Mouse (Mus musculus): ENCODE data around the gene Arhgef28. TPM values are rescaled to one million over a fixed set of nuclear protein-coding genes. Genes with fewer than 3 reads are reported as not detected.
"Not testable (repeated sequence)": the region's sequence is repeated elsewhere in the genome, so short reads cannot be mapped to it uniquely, and the experiment has no call there.

The Arhgef28 gene
- polyA plus RNA-seq, 1 experiment from 2014 or later: 5.9 TPM

- 82% methylated on average over 7 of the region's 7 CpGs for WGBS
- Histone ChIP-seq H3K4me3 (no peak overlapping the region), H3K9me3 (no peaks in the 10 kb centered on the region), H3K4me1 (peaks cover 21% of the 10 kb centered on the region), H3K27me3 (ENCODE audit: poor library complexity, severe bottlenecking) (no peaks in the 10 kb centered on the region), H3K27ac (no peak overlapping the region), H3K36me3 (replicated peaks) (no peaks in the 10 kb centered on the region)
- no peak for DNase-seq (ENCODE audit: extremely low spot score, low spot score)
Measured at GRCm38 (mm10) chr13:98117566-98118254, 88.5 kb downstream of the Arhgef28 start.

- no peaks in the 10 kb centered on the region for H3K9me3 ChIP-seq
- peaks cover 24% of the 10 kb centered on the region for H3K4me1 ChIP-seq
- 77% methylated on average over 6 of the region's 6 CpGs for WGBS
- 0 out of 2 replicates have a peak overlapping the region, but pooled peaks have one; percentile 44 for H3K27ac ChIP-seq
- no peak overlapping the region for H3K4me3 ChIP-seq
- H3K27me3 ChIP-seq (ENCODE audit: poor library complexity, severe bottlenecking): no peaks in the 10 kb centered on the region
- no peak for DNase-seq (ENCODE audit: extremely low spot score, low spot score)
- H3K36me3 ChIP-seq (replicated peaks): no peaks in the 10 kb centered on the region
Measured at GRCm38 (mm10) chr13:98115650-98116049, 90.6 kb downstream of the Arhgef28 start.

DNA sequence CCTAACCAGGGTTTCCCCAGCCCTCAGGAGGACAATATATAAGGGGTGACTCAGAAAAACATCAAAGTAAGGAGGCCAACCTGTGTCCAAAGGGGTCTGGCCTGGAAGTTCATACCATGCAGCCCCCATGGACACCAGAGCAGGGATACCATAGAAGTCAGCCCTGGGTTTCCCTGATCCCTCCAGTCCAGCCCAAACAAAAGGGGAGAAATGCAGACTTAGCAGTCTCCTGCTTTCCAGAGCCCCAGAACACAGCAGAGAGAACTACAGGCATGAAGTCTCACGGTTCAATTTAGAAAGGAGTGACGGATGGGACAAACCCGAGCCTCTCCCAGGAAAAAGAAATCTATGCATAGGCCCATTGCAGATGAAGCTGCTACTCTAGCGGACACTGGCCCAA, 91.2 kb downstream of the Arhgef28 start:
- no peak for DNase-seq (ENCODE audit: extremely low spot score, low spot score)
- Histone ChIP-seq H3K27ac (no peak overlapping the region), H3K9me3 (no peaks in the 10 kb centered on the region), H3K4me1 (peaks cover 18% of the 10 kb centered on the region), H3K36me3 (replicated peaks) (no peaks in the 10 kb centered on the region), H3K4me3 (no peak overlapping the region), H3K27me3 (ENCODE audit: poor library complexity, severe bottlenecking) (no peaks in the 10 kb centered on the region)
- WGBS: 93% methylated on average over 4 of the region's 4 CpGs

GRCm38 (mm10) chr13:98112812-98113503, 93.3 kb downstream of the Arhgef28 start:
- Histone ChIP-seq H3K9me3 (no peaks in the 10 kb centered on the region), H3K4me3 (no peak overlapping the region), H3K36me3 (replicated peaks) (no peaks in the 10 kb centered on the region), H3K4me1 (peaks cover 16% of the 10 kb centered on the region), H3K27ac (no peak overlapping the region), H3K27me3 (ENCODE audit: poor library complexity, severe bottlenecking) (no peaks in the 10 kb centered on the region)
- no peak for DNase-seq (ENCODE audit: extremely low spot score, low spot score)
- 76% methylated on average over 7 of the region's 7 CpGs for WGBS

- H3K4me1 ChIP-seq: peaks cover 9% of the 10 kb centered on the region; the same call in 1 of the 2 replicates
- no peaks in the 10 kb centered on the region for H3K27me3 ChIP-seq (ENCODE audit: poor library complexity, severe bottlenecking)
- DNase-seq (ENCODE audit: extremely low spot score, low spot score): no peak
- H3K9me3 ChIP-seq: peaks cover 2% of the 10 kb centered on the region; the same call in 1 of the 2 replicates
- 81% methylated on average over 5 of the region's 5 CpGs for WGBS
- H3K27ac ChIP-seq: no peak overlapping the region
- H3K36me3 ChIP-seq (replicated peaks): no peaks in the 10 kb centered on the region
- no peak overlapping the region for H3K4me3 ChIP-seq
Measured at GRCm38 (mm10) chr13:98111531-98111930, 94.7 kb downstream of the Arhgef28 start.

DNA sequence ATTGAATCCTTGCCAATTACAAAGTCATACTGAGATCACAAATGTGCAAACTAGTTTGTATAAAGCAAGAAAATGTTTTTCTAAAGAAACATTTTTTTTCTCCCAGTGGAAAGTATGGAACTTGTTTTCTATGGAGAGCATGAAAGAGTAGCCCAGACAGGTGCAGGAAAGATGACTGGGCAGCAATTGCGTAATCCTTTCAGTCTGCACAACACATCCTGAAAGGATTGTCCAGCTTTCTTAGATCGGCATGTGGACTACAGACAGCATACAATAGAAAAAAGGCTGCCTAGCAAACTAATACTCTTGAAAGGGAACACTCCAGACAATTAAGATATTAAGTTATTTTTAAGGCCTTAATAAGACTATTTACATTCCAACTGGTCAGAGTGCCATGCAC, 95.2 kb downstream of the Arhgef28 start:
- 80% methylated on average over 2 of the region's 2 CpGs for WGBS
- DNase-seq (ENCODE audit: extremely low spot score, low spot score): no peak
- no peak overlapping the region for H3K4me3 ChIP-seq
- no peaks in the 10 kb centered on the region for H3K36me3 ChIP-seq (replicated peaks)
- no peaks in the 10 kb centered on the region for H3K27me3 ChIP-seq (ENCODE audit: poor library complexity, severe bottlenecking)
- no peak overlapping the region for H3K27ac ChIP-seq
- peaks cover 4% of the 10 kb centered on the region; the same call in 1 of the 2 replicates for H3K9me3 ChIP-seq
- peaks cover 9% of the 10 kb centered on the region; the same call in 1 of the 2 replicates for H3K4me1 ChIP-seq

GRCm38 (mm10) chr13:98108481-98108880, 97.8 kb downstream of the Arhgef28 start:
- not testable (repeated sequence) for H3K4me1 ChIP-seq; H3K9me3 ChIP-seq; H3K4me3 ChIP-seq; DNase-seq (ENCODE audit: extremely low spot score, low spot score); H3K27ac ChIP-seq; H3K36me3 ChIP-seq (replicated peaks); H3K27me3 ChIP-seq (ENCODE audit: poor library complexity, severe bottlenecking)
- WGBS: 94% methylated on average over 3 of the region's 3 CpGs

GRCm38 (mm10) chr13:98107621-98108020, 98.6 kb downstream of the Arhgef28 start:
- 70% methylated on average over 2 of the region's 2 CpGs for WGBS

GRCm38 (mm10) chr13:98095966-98096365, 110.3 kb downstream of the Arhgef28 start:
- no peaks in the 10 kb centered on the region for H3K9me3 ChIP-seq
- no peak for DNase-seq (ENCODE audit: extremely low spot score, low spot score)
- H3K27me3 ChIP-seq (ENCODE audit: poor library complexity, severe bottlenecking): no peaks in the 10 kb centered on the region
- H3K27ac ChIP-seq: no peak overlapping the region
- no peaks in the 10 kb centered on the region for H3K36me3 ChIP-seq (replicated peaks)
- 50% methylated on average over 4 of the region's 4 CpGs for WGBS
- H3K4me3 ChIP-seq: no peak overlapping the region
- peaks cover 27% of the 10 kb centered on the region for H3K4me1 ChIP-seq

More at GRCm38 (mm10) chr13:98107621-98108020, 98.6 kb downstream of the Arhgef28 start:
- Histone ChIP-seq H3K9me3 (peaks cover 7% of the 10 kb centered on the region; the same call in 1 of the 2 replicates), H3K4me1 (peaks cover 4% of the 10 kb centered on the region; the same call in 1 of the 2 replicates), H3K27ac (no peak overlapping the region), H3K27me3 (ENCODE audit: poor library complexity, severe bottlenecking) (no peaks in the 10 kb centered on the region), H3K36me3 (replicated peaks) (no peaks in the 10 kb centered on the region), H3K4me3 (no peak overlapping the region)
- no peak for DNase-seq (ENCODE audit: extremely low spot score, low spot score)

GRCm38 (mm10) chr13:98094332-98094731, 111.9 kb downstream of the Arhgef28 start:
- 83% methylated on average over 3 of the region's 3 CpGs for WGBS
- Histone ChIP-seq H3K36me3 (replicated peaks) (no peaks in the 10 kb centered on the region), H3K4me1 (peaks cover 27% of the 10 kb centered on the region), H3K27me3 (ENCODE audit: poor library complexity, severe bottlenecking) (no peaks in the 10 kb centered on the region), H3K4me3 (no peak overlapping the region), H3K27ac (peak overlapping the region; percentile 35; the same call in 1 of the 2 replicates), H3K9me3 (no peaks in the 10 kb centered on the region; the same call in 1 of the 2 replicates)
- no peak for DNase-seq (ENCODE audit: extremely low spot score, low spot score)

- no peaks in the 10 kb centered on the region; the same call in 1 of the 2 replicates for H3K9me3 ChIP-seq
- H3K4me1 ChIP-seq: peaks cover 27% of the 10 kb centered on the region
- DNase-seq (ENCODE audit: extremely low spot score, low spot score): no peak
- 83% methylated on average over 9 of the region's 9 CpGs for WGBS
- H3K4me3 ChIP-seq: no peak overlapping the region
- H3K27ac ChIP-seq: no peak overlapping the region
- no peaks in the 10 kb centered on the region for H3K27me3 ChIP-seq (ENCODE audit: poor library complexity, severe bottlenecking)
- no peaks in the 10 kb centered on the region for H3K36me3 ChIP-seq (replicated peaks)
Measured at GRCm38 (mm10) chr13:98093483-98093882, 112.8 kb downstream of the Arhgef28 start.

GRCm38 (mm10) chr13:98092354-98093002, 113.8 kb downstream of the Arhgef28 start:
- no peak for DNase-seq (ENCODE audit: extremely low spot score, low spot score)

More at GRCm38 (mm10) chr13:98092354-98093002, 113.8 kb downstream of the Arhgef28 start:
- WGBS: 93% methylated on average over 12 of the region's 12 CpGs
- Histone ChIP-seq H3K4me1 (peaks cover 27% of the 10 kb centered on the region), H3K4me3 (no peak overlapping the region), H3K9me3 (no peaks in the 10 kb centered on the region; the same call in 1 of the 2 replicates), H3K27ac (no peak overlapping the region), H3K27me3 (ENCODE audit: poor library complexity, severe bottlenecking) (no peaks in the 10 kb centered on the region), H3K36me3 (replicated peaks) (no peaks in the 10 kb centered on the region)
